Mouse (Mus musculus) cerebellum, adult 18-20 months (tissue): Measurements from ENCODE around the gene Cgnl1.

ENCODE experiments used
- DNase-seq, 2 experiments: peaks; one replicate each; pipeline ENCODE4 v3.0.0; 2021

Gene Cgnl1

GRCm38 (mm10) chr9:71770991-71771767, at the start of gene Cgnl1:
Cgnl1 (minus strand) TSS chr9:71771602.
- peak; percentile 63 to 76 for DNase-seq

DNA sequence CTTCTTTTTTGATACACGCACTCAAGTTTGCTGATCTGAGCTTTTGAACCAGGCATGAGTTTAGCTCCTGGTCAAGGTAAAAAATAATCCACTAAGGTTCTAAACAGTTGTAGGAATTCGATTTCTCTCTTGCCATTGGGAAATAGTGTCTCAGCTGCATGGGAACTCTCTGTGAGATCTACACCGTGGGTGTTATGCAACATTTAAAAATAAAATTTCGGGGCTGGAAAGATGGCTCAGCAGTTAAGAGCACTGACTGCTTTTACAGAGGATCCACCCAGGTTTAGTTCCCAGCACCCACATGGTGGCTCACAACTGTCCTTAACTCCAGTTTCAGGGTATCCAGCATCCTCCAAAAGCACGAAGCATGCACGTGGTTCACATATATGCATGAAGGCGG, 47.1 kb upstream of the Cgnl1 start:
- DNase-seq = no peak

- DNase-seq = no peak
Observed at GRCm38 (mm10) chr9:71816121-71816520, 44.7 kb upstream of the Cgnl1 start.

- DNase-seq = no peak
Observed at GRCm38 (mm10) chr9:71813565-71813964, 42.2 kb upstream of the Cgnl1 start.

- no peak for DNase-seq
Observed at GRCm38 (mm10) chr9:71812914-71813313, 41.5 kb upstream of the Cgnl1 start.

DNA sequence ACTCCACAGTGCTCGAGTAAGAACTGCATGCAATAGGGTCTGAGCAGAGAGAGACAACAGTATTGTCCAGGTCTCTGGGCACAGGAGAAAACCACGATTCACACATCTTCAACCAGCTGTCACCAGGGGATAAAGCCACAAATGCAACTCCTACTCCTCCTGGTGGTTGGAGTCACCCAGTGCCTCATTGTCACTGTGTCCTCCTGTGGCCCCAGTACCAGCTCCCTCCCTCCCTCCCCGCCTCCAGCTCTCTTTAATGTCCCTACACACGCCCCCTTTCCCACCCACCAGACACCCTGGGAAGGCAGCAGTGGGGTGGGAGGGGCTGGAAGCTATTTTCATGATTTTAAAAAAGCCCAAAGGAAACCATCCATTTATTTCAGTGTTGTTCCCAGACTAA, 41.0 kb upstream of the Cgnl1 start:
- DNase-seq = no peak

- DNase-seq = no peak
Observed at GRCm38 (mm10) chr9:71811404-71811803, 40.0 kb upstream of the Cgnl1 start.

- no peak for DNase-seq
Observed at GRCm38 (mm10) chr9:71810723-71811122, 39.3 kb upstream of the Cgnl1 start.

- peak; percentile 40 to 43 for DNase-seq
Observed at GRCm38 (mm10) chr9:71808640-71809254, 37.3 kb upstream of the Cgnl1 start.

DNA sequence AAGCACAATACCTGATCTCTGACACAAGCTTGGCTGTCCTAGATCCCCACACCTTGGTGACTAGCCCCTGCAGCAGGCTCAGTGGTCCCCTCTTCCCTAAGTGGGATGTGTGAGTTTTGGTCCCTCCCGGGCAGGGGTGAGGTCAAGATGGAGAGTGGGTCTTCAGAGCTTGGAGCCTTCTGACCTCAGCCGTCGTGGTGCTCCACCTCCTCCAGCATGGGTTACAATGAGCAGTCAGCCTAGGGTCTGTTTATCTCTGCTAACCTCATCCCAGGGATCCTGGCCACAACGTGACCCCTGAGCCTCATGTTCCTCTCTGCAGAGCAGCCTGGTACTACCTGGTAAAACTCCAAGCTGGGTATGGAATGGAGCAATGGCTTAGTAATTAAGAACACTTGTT, 36.4 kb upstream of the Cgnl1 start:
- DNase-seq = no peak

DNA sequence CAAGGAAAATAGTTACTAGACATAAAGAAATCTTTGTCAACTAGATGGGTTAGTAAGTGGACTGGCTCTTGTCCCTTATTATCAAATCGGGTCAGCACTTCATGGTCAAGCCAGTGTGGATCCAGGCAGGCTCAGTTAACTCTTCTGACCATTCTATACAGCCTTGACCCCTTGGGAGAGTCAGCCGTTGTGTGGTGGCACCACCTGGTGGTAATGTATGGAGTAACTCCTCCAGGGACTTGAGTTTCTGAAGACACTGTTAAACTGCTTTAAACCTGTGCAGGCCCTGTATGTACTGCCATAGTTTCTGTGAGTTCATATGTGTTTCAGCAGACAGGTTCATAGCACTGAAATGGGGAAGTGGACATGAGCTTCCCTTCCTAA, 35.0 kb upstream of the Cgnl1 start:
- peak; percentile 87 to 90 for DNase-seq

- no peak for DNase-seq
Observed at GRCm38 (mm10) chr9:71805646-71806421, 34.4 kb upstream of the Cgnl1 start.

DNA sequence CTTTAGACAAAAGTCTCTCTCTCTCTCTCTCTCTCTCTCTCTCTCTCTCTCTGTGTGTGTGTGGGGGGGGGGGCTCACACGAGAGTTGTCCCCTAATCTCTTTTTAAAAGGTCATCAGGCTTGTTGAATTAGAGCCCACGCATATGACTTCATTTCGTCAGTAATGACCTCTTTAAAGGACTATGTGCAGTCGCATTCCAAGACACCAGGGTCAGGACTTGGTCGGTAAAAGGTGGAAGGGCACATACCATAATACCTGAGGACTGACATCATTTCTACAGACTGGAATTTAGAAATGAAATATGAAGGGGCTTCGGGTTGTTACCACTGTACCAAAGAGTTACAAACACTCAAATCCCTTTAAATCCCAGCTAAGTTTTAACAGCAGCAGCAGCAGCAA, 32.7 kb upstream of the Cgnl1 start:
- no peak for DNase-seq

GRCm38 (mm10) chr9:71803281-71803680, 31.9 kb upstream of the Cgnl1 start:
- DNase-seq = no peak

DNA sequence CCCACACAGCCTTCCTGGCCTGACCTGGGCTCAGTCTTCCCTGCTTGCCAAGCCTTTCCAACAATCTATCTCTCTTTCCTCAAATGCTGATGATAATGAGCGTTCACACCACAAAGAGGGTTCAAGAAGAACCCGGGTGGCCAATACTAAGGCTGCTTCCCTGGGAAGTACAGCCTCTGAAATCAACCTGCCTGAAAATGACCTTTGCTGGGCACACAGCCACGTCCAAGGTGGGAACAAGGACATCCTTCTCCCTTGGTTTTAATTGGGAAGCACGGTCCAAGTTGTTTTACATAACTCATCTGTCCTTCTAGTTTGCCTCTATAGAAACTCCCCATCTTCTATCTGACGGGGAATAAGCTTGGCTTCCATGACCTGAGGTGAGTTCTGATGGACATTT, 28.2 kb upstream of the Cgnl1 start:
- no peak for DNase-seq

DNA sequence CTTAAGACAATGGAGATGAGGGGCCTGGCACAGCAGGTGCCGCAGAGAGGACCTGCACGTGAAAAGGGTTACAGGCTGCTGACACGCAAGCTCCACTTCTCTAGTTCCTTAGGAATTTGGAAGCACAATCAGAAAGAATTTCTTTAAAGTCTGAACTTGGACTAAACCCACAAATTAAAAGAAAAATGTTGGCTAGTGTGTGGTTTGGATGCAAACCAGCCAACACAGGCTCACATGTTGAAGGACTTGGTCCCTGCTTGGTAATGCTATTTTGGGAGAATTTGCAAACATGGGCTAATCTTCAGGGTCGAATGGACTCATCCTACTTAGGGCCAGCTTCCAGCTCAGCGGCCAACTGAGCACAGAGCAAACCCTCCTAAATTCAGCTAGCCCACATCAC, 26.8 kb upstream of the Cgnl1 start:
- no peak for DNase-seq

GRCm38 (mm10) chr9:71777404-71777803, 6.0 kb upstream of the Cgnl1 start:
- DNase-seq = no peak

DNA sequence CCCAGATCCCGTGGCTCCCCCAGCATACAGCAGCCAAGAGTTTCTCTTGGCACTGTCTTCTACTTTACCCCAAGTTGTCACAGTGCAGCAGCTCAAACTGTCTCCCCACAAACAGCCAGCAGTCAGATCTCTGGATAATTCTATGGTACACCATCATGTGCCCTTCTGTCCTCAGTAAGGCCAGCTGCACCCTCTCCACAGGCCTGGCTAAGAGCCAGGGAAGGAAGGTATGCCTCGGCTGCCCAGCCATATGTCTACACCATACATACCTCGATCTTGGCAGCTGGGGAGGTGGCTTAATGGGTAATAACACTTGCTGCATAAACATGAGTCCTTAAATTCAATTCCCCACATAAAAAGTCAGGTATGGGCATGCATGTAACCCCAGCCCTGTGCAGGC, 4.9 kb upstream of the Cgnl1 start:
- peak; percentile 41 to 51 for DNase-seq

DNA sequence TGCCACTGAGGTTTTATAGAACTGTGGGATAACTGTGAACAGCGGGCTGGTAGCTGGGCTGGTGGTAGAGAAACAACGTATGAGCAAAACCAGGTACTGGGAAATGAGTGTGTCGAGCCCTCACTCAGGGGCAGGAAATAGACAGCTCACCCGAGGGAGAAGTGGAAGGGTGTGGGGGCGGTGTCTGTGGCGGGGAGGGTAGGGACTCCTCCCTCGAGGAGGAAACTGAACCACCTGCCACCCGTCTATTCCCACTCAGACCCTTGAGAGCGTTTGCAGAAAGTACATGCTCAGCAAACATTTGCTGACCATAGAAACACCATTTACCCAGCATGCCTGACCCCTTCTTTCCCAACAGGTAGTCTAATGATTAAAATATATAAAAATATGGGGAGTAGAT, 2.2 kb upstream of the Cgnl1 start:
- DNase-seq = no peak

DNA sequence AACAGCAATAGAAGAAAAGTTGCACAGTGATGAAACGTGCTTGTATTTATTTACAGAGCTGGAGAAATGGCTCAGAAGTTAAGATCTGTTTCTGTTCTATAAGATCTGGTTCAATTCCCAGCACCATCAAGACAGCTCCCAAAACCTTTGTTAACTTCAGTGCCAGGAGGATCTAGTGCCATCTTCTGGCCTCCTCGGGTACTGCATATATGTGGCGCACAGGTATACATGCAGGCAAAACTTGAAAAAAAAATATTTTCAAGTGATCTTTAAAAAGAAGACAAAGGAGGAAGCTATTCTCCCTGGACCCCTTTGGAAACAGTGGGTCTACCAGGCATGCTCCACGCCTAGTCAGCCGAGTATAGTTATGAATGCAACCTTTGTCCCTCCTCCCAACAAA, 936 bp upstream of the Cgnl1 start:
- DNase-seq = peak; percentile 61 to 73

- peak in 1 of 2 experiments; percentile 31 for DNase-seq
Observed at GRCm38 (mm10) chr9:71770484-71770883, 918 bp downstream of the Cgnl1 start.

- DNase-seq = no peak
Observed at GRCm38 (mm10) chr9:71769701-71770100, 1.7 kb downstream of the Cgnl1 start.

DNA sequence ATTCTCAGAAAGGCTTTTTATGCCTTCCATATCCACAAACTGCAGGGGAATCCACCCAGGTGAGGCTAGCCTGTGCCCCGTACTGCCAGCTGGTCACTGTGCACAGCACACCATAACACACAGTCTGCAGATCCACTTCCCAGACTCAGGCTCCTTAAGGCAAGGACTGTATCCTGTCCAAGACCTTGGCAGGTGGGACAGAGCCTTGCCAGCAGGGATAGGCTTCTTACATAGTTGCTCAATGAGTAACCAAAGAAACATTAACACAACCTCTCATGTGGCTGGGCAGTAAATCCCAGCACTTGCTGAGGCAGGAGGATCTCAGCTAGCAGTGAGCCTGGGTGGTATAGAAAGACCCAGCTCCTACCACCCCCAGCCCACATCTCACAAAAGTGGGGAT, 3.3 kb downstream of the Cgnl1 start:
- peak in 1 of 2 experiments; percentile 30 for DNase-seq

GRCm38 (mm10) chr9:71766902-71767301, 4.5 kb downstream of the Cgnl1 start:
- no peak for DNase-seq
